Mouse (Mus musculus): Measurements from ENCODE around the gene Snapc5.
"Not testable (repeated sequence)": the region's sequence is repeated elsewhere in the genome, so short reads cannot be mapped to it uniquely, and the experiment has no call there.

Snapc5 gene

GRCm38 (mm10) chr9:64178974-64179646 lies at the start of gene Snapc5:
Gene Snapc5 (plus strand): TSS chr9:64179274.
- DNase-seq (ENCODE audit: extremely low spot score, low spot score) = peak; percentile 94

- DNase-seq (ENCODE audit: extremely low spot score, low spot score) = no peak
These were observed 47.5 kb upstream of the Snapc5 start for GRCm38 (mm10) chr9:64131623-64132022.

- DNase-seq (ENCODE audit: extremely low spot score, low spot score) = peak; percentile 47
These were observed 40.2 kb upstream of the Snapc5 start for GRCm38 (mm10) chr9:64138896-64139295.

GRCm38 (mm10) chr9:64139879-64140278 lies 39.2 kb upstream of the Snapc5 start:
- no peak for DNase-seq (ENCODE audit: extremely low spot score, low spot score)

- DNase-seq (ENCODE audit: extremely low spot score, low spot score) = no peak
These were observed 22.4 kb upstream of the Snapc5 start for GRCm38 (mm10) chr9:64156641-64157040.

- DNase-seq (ENCODE audit: extremely low spot score, low spot score) = no peak
These were observed 18.6 kb upstream of the Snapc5 start for GRCm38 (mm10) chr9:64160471-64160870.

- DNase-seq (ENCODE audit: extremely low spot score, low spot score) = not testable (repeated sequence)
These were observed 9.1 kb upstream of the Snapc5 start for GRCm38 (mm10) chr9:64169967-64170366.

- DNase-seq (ENCODE audit: extremely low spot score, low spot score) = no peak
These were observed 6.8 kb upstream of the Snapc5 start for GRCm38 (mm10) chr9:64172145-64172815.

GRCm38 (mm10) chr9:64172816-64173665 lies 6.0 kb upstream of the Snapc5 start, which contains the start of the genes Zwilch and Rpl4:
Gene Zwilch (minus strand): TSS chr9:64173104.
Gene Rpl4 (plus strand): TSS chr9:64173375.
- peak; percentile 84 for DNase-seq (ENCODE audit: extremely low spot score, low spot score)

GRCm38 (mm10) chr9:64173666-64174220 lies 5.3 kb upstream of the Snapc5 start:
- DNase-seq (ENCODE audit: extremely low spot score, low spot score) = no peak

- DNase-seq (ENCODE audit: extremely low spot score, low spot score) = no peak
These were observed 4.7 kb upstream of the Snapc5 start for GRCm38 (mm10) chr9:64174341-64174740.

GRCm38 (mm10) chr9:64174766-64175165 lies 4.3 kb upstream of the Snapc5 start:
- no peak for DNase-seq (ENCODE audit: extremely low spot score, low spot score)

- DNase-seq (ENCODE audit: extremely low spot score, low spot score) = no peak
These were observed 3.7 kb upstream of the Snapc5 start for GRCm38 (mm10) chr9:64175378-64175777.

GRCm38 (mm10) chr9:64178610-64178973 lies 482 bp upstream of the Snapc5 start:
- no peak for DNase-seq (ENCODE audit: extremely low spot score, low spot score)

GRCm38 (mm10) chr9:64183295-64183694 lies 4.2 kb downstream of the Snapc5 start:
- not testable (repeated sequence) for DNase-seq (ENCODE audit: extremely low spot score, low spot score)

GRCm38 (mm10) chr9:64184166-64184840 lies 5.2 kb downstream of the Snapc5 start:
- no peak for DNase-seq (ENCODE audit: extremely low spot score, low spot score)

GRCm38 (mm10) chr9:64193879-64194278 lies 14.8 kb downstream of the Snapc5 start:
- DNase-seq (ENCODE audit: extremely low spot score, low spot score) = no peak

GRCm38 (mm10) chr9:64195554-64195953 lies 16.5 kb downstream of the Snapc5 start:
- no peak for DNase-seq (ENCODE audit: extremely low spot score, low spot score)

- no peak for DNase-seq (ENCODE audit: extremely low spot score, low spot score)
These were observed 18.4 kb downstream of the Snapc5 start for GRCm38 (mm10) chr9:64197524-64197923.

- no peak for DNase-seq (ENCODE audit: extremely low spot score, low spot score)
These were observed 19.1 kb downstream of the Snapc5 start for GRCm38 (mm10) chr9:64198068-64198762.
